Mouse (Mus musculus) cerebellum, adult 2 months (tissue): ENCODE data around the gene Anp32b.

Source experiments
- CTCF ChIP-seq: fragments of 200-500 bp; IDR thresholded peaks from 2 replicates; pipeline ENCODE4 v1.5.1; 2011; ENCODE audit warnings: low read depth, mild to moderate bottlenecking, control low read depth, low read length, moderate library complexity, borderline replicate concordance; ENCODE audit not compliant: insufficient read depth
- POLR2A ChIP-seq: fragments of 200-500 bp; IDR thresholded peaks from 2 replicates; pipeline ENCODE4 v1.6.1; 2011; ENCODE audit warnings: low read length, control low read depth, borderline replicate concordance; ENCODE audit not compliant: insufficient read depth

DNA sequence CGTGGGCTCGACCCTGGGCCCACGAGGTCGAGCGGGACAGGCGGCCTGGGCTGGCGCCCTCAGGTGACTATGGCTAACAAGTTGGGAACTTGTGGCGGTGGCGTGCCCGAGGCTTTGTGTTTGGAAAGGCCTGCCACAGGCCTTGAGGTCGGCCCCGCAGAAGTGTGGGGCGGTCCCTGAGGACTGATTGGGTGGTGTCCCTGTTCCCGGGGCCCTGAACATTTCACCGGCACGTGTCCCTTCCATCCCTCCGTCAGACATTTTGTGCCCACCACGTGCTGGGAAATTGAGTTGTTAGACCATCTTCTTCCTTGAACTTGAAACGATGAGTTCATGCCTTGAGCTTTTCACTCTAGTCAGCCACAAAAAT, 1.8 kb downstream of the Anp32b start:
- TF ChIP-seq CTCF: no peak
- TF ChIP-seq POLR2A: no peak
